Mouse (Mus musculus) ES-Bruce4 (cell line): ENCODE measurements around the gene Satb2. TPM values are rescaled to one million over a fixed set of nuclear protein-coding genes. Genes with fewer than 3 reads are reported as not detected.

Experiments
- H3K27ac ChIP-seq: 2 replicates; pipeline ENCODE4 v1.5.1; 2012; ENCODE audit warnings: low read length, inconsistent platforms; ENCODE audit not compliant: insufficient read depth
- H3K27me3 ChIP-seq: 2 replicates; pipeline ENCODE4 v1.6.1; 2012; ENCODE audit warnings: mild to moderate bottlenecking, low read length, inconsistent platforms; ENCODE audit not compliant: control insufficient read depth, poor library complexity, insufficient read depth, severe bottlenecking
- H3K36me3 ChIP-seq: 2 replicates; pipeline ENCODE4 v1.6.1; 2012; ENCODE audit warnings: inconsistent platforms, mild to moderate bottlenecking, low read length, moderate library complexity; ENCODE audit not compliant: control insufficient read depth, poor library complexity, insufficient read depth, severe bottlenecking
- H3K4me1 ChIP-seq: one replicate; pipeline ENCODE4 v1.8.1; 2011; ENCODE audit warnings: low read length; ENCODE audit not compliant: control insufficient read depth, insufficient read depth
- H3K4me3 ChIP-seq: 2 replicates; pipeline ENCODE4 v1.5.1; 2011; ENCODE audit warnings: low read depth, mild to moderate bottlenecking, low read length
- H3K9ac ChIP-seq: 2 replicates; pipeline ENCODE4 v1.6.1; 2012; ENCODE audit warnings: low read depth, mild to moderate bottlenecking, inconsistent platforms; ENCODE audit not compliant: poor library complexity, severe bottlenecking
- H3K9me3 ChIP-seq: replicated peaks from 2 replicates; pipeline ENCODE4 v1.6.1; 2012; ENCODE audit warnings: mild to moderate bottlenecking, low read length, inconsistent platforms; ENCODE audit not compliant: control insufficient read depth, poor library complexity, insufficient read depth, severe bottlenecking
- CTCF ChIP-seq: IDR thresholded peaks from one replicate; pipeline ENCODE4 v1.8.1; 2011; ENCODE audit warnings: low read depth, low read length
- EP300 ChIP-seq: IDR thresholded peaks from 2 replicates; pipeline ENCODE4 v1.6.1; 2011; ENCODE audit warnings: low read depth, low read length; ENCODE audit not compliant: insufficient read depth
- POLR2A ChIP-seq: IDR thresholded peaks from one replicate; pipeline ENCODE4 v1.8.1; 2011; ENCODE audit warnings: low read length; ENCODE audit not compliant: insufficient read depth
- polyA plus RNA-seq: library from polyadenylated mRNA; stranded (reverse); fragments of >200 nt; gene quantifications from 2 replicates; pipeline ENCODE4 v1.2.4, GENCODE M21; 2011; ENCODE audit warnings: low read depth; ENCODE audit not compliant: missing spikeins, insufficient read depth, insufficient read length

Satb2 gene
- polyA plus RNA-seq, 1 experiment: 5.2 TPM

DNA sequence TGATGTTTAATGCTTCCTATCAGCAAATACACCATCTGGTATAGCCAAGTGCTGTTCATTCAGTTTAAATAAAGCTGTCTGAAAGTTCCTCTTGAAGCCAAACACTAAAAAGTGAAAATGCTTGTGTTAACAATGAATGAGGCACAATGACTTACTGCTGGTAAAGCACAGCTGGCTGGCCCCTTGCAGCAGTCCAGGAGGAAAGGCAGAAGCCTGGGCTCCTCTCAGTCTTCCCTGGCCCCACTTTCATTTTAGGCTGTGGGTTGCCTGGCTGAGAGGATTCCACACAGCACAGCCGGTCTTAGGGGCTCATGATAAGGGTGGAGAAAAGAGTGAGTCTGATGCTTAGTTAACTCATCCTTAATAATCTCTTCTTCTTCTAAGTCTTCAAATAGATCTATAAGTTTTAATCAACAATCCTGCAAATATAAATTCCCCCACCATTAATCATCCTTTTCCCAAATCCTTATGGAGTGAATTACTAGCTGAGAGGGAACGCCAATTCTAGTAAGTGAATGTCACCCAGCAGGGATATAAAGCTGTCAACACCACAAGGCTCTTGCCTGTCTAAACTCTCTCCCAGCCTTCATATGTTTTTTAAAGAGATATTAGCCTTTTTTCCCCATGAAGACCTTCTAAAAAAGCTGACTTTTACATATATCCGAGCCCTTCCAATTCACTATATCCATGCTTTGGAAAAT is 12.4 kb downstream of the Satb2 start:
- Histone ChIP-seq H3K4me3 (no peak overlapping the region), H3K4me1 (peaks cover 2% of the 10 kb centered on the region), H3K27me3 (peaks cover 10% of the 10 kb centered on the region), H3K9me3 (no peaks in the 10 kb centered on the region), H3K9ac (no peak overlapping the region), H3K36me3 (no peaks in the 10 kb centered on the region; the same call in 1 of the 2 replicates), H3K27ac (no peak overlapping the region)
- no peak for TF ChIP-seq POLR2A
- no peak for TF ChIP-seq EP300
- no peak for TF ChIP-seq CTCF

DNA sequence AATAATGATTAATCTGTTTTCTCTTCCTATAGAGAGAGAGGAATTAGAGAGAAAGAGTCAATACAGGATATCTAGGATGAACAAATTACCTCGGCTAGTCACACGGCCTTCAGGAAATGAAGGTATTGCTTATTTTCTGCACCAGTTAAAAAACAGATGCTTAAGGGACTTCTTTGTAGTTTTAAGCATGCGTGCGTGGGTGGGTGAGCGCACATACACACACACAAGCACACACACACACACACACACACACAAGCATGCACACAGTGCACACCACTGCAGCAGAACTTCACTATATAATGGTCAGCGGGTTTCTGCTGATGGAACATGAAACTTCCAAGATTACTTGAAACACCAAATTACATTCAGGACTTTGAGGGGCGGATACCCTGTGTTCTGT is 14.0 kb downstream of the Satb2 start:
- Histone ChIP-seq H3K9ac (no peak overlapping the region), H3K9me3 (no peaks in the 10 kb centered on the region), H3K36me3 (no peaks in the 10 kb centered on the region; the same call in 1 of the 2 replicates), H3K27me3 (peaks cover under 1% of the 10 kb centered on the region; the same call in 1 of the 2 replicates), H3K4me3 (no peak overlapping the region), H3K4me1 (no peaks in the 10 kb centered on the region), H3K27ac (no peak overlapping the region)
- no peak for TF ChIP-seq EP300
- TF ChIP-seq CTCF: no peak
- no peak for TF ChIP-seq POLR2A

DNA sequence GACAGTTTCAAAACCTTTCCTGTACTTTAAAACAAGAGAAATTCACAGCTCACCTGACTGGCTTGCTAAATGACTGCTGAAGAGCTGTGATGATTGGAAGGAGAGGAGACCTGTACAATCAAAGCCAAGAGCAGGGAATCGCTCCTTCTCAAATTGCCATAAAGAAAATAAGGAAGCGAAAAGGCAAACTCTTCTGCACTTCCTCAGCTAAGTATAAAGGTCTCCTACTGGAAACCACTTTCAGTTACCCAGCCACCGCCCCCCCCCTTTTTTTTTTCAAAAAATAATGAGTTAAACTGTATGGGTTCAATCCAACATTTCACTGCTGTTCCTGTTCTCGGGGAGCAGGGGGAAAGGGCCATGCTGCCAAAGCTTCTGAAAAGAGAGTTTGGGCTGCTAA is 15.2 kb downstream of the Satb2 start:
- H3K27me3 ChIP-seq: no peaks in the 10 kb centered on the region; the same call in 1 of the 2 replicates
- no peak overlapping the region for H3K27ac ChIP-seq
- no peaks in the 10 kb centered on the region for H3K4me1 ChIP-seq
- no peak overlapping the region for H3K4me3 ChIP-seq
- H3K9ac ChIP-seq: no peak overlapping the region
- no peaks in the 10 kb centered on the region; the same call in 1 of the 2 replicates for H3K36me3 ChIP-seq
- H3K9me3 ChIP-seq: no peaks in the 10 kb centered on the region
- no peak for TF ChIP-seq POLR2A
- TF ChIP-seq EP300: no peak
- TF ChIP-seq CTCF: no peak

DNA sequence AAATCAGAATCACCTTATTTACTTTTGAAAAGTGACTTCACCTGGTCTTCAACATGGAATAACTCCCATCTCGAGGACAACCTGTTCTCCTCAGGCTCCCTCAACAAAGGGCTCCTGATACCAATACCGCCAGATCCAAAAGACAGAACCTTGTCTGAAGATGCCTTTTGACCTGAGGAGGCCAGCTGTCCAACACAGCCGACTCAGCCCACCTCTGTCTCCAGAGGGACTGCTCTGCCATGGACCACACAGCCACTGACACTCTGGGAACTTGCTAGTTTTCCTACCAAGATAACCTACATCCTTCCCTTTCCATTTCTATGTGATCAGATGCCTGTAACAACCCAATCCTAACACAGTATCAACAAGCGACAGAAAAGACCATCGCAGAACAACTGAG is 19.5 kb downstream of the Satb2 start:
- no peaks in the 10 kb centered on the region for H3K9me3 ChIP-seq
- H3K4me1 ChIP-seq: no peaks in the 10 kb centered on the region
- no peaks in the 10 kb centered on the region for H3K27me3 ChIP-seq
- no peak overlapping the region for H3K9ac ChIP-seq
- no peaks in the 10 kb centered on the region; the same call in 1 of the 2 replicates for H3K36me3 ChIP-seq
- no peak overlapping the region for H3K4me3 ChIP-seq
- no peak overlapping the region for H3K27ac ChIP-seq
- TF ChIP-seq EP300 (no peak), CTCF (no peak), POLR2A (no peak)

DNA sequence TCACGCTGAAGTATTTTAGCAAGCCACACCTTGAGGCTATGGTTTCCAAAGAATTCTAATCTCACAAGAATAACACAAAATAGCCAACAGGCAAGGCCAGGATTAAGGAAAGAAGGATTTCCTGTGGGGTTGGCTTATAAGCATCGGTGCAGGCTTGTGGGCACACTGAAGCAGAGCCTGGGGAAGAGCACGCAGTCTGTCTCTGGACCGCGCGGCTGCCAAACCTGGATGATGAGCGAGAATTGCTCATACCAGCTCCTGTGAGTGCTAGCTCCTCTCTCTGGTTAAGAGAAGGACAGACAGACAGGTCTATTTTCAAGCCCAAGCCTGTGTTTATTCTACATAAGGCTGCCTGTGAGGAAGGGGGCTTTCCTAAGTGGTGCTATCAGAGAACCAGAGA is 20.5 kb downstream of the Satb2 start:
- H3K4me1 ChIP-seq: no peaks in the 10 kb centered on the region
- H3K27ac ChIP-seq: no peak overlapping the region
- no peaks in the 10 kb centered on the region; the same call in 1 of the 2 replicates for H3K36me3 ChIP-seq
- H3K9me3 ChIP-seq: no peaks in the 10 kb centered on the region
- H3K9ac ChIP-seq: no peak overlapping the region
- H3K4me3 ChIP-seq: no peak overlapping the region
- TF ChIP-seq EP300 (no peak), POLR2A (no peak), CTCF (no peak)
- H3K27me3 ChIP-seq: no peaks in the 10 kb centered on the region

DNA sequence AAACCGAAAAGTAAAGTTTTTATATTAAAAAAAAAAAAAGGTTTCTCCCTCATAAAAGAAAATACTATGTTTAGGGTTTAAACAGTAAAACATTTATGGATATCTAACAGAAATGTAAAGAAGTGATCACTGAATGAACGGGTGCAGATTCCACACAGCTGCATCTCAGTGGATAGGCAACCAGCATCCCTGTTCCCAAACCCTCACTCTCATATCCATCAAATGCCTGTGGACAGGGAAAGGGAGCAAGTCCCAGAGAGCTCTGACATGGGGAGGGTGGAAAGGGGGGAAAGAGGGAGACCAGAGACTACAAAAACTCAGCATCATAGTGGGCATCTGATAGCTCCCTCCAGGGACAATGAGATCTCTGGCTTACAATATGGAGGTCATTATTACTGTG is 21.6 kb downstream of the Satb2 start:
- no peak for TF ChIP-seq CTCF
- Histone ChIP-seq H3K27me3 (no peaks in the 10 kb centered on the region), H3K36me3 (no peaks in the 10 kb centered on the region; the same call in 1 of the 2 replicates), H3K9ac (no peak overlapping the region), H3K4me3 (no peak overlapping the region), H3K9me3 (no peaks in the 10 kb centered on the region), H3K4me1 (peaks cover 2% of the 10 kb centered on the region), H3K27ac (no peak overlapping the region)
